Mouse (Mus musculus) left cerebral cortex, postnatal 14 days (tissue): ENCODE results near the gene Matk. TPM values are rescaled to one million over a fixed set of nuclear protein-coding genes. Genes with fewer than 3 reads are reported as not detected.

Source experiments
- DNase-seq, 2 experiments: peaks; one replicate each; pipeline ENCODE4 v3.0.0; 2021 to 2022; ENCODE audit warnings: low spot score in 2 of 2, mixed read lengths in 1 of 2
- intact Hi-C: fragments of 180-260 bp; cut with DNase I; formaldehyde crosslinking; loops from one replicate; pipeline ENCODE4 v1.15.1; 2025
- total RNA-seq, 2 experiments: library from RNA; stranded (reverse); gene quantifications; 2 replicates each; pipeline ENCODE4 v1.2.3; 2021

The Matk gene
- total RNA-seq, 2 experiments from 2014 or later = 226 to 227 TPM

DNA sequence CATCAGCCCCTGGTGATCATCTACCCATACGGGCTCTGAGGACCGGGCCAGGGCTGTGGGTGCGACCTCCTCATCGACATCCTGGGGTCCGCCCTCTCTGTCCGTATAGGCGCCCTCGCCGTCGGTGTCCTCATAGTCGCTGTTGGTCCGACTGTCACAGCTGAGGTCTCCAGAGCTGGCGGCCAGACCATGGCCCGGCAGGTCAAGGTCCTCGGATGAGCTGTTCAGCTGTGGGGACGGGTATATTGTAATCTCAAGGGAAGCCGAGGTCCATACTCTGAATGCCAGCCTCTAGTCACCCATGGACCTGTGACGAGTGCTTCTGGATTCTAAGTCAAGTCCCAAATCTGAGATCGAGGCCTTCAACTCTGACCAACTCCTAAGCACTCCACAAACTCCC, 21.1 kb downstream of the Matk start:
- no peak for DNase-seq
- intact Hi-C loops = no loop called here

GRCm38 (mm10) chr10:81277676-81278075, 24.9 kb downstream of the Matk start:
- DNase-seq = no peak
- intact Hi-C loops = no loop called here

DNA sequence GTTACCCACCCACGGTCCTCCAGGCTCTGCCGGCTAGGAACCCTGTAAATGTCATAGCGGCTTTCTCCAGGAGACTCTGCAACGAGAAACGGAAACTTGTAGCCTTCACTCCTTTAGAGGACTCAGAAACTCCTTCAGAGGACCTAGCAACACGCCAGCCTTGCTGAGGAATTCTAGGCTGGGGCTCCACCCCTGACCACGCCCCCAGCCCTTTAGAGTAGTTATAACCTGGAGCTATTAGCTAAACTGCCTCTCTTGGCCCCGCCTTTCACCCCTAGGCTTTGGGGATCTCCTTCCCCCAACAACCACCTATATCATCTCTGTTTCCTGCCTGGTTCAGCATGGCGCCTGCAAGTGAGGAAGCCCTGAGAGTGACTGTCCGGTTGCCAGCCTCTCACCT, 26.8 kb downstream of the Matk start:
- DNase-seq = no peak
- intact Hi-C loops = no loop called here

- intact Hi-C loops = no loop called here
- DNase-seq = no peak
These were observed 31.5 kb downstream of the Matk start for GRCm38 (mm10) chr10:81284189-81284588.

- intact Hi-C loops = loop anchor here (5.0 kb wide), 2 partner anchors 63 to 168 kb away; no protein-coding TSS in a partner anchor
- no peak for DNase-seq
These were observed 32.0 kb downstream of the Matk start for GRCm38 (mm10) chr10:81284719-81285118.

- peak; percentile 81 to 86 for DNase-seq
- intact Hi-C loops = loop anchor here (5.0 kb wide), 2 partner anchors 61 to 166 kb away; no protein-coding TSS in a partner anchor
These were observed 33.1 kb downstream of the Matk start for GRCm38 (mm10) chr10:81285694-81286450.

DNA sequence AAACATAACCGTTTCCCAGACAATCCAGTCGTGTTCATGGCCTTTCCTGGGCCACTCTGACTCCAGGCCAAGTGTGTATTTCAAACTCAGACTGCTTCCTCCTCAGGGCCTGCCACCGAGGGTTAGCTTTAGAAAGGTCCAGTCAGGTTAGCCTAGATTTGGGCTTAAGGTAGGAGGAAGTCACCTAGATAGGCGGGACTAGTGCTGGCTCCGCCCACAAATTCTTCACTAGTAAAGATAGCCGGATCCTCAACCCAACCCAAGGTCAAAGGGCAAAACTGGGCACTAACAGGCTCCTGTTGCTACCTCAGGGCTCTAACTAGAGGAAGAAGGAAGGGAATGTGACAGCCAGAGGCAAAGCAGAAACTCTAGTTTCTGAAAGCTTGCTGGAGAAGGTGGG, 33.9 kb downstream of the Matk start:
- DNase-seq = no peak
- intact Hi-C loops = loop anchor here (5.0 kb wide), 2 partner anchors 61 to 166 kb away; no protein-coding TSS in a partner anchor

DNA sequence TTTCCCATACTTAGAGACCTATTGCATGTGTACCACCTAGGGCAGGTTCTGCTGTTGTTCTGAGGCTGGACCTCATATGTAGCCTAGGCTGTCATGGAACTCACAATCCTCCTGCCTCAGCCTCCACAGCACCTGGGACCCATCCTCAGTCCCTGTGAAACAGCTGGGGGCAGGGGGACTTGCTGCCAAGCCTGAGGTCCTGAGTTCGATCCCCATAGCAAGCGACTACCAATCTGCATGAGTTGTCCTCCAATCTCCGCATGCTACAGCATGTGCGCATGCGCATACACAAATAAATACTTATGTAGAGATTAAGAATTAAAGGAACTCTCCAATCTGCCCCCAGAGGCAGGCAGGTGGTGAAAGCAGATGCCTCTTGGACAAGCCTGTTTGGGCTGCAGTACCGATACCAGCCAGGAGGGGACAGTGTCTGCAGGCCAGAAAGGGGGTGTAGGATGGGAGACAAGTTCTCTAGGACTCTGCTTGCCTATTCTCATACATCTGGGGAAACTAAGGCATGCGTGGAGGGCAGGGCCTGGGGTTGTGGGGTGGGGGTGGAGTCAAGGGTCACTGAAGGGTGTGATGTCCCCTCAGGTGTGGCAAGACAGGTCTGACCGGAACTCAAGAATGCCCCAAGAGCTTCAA, 34.9 kb downstream of the Matk start:
- intact Hi-C loops = loop anchor here (5.0 kb wide), 2 partner anchors 60 to 165 kb away; no protein-coding TSS in a partner anchor
- DNase-seq = no peak

DNA sequence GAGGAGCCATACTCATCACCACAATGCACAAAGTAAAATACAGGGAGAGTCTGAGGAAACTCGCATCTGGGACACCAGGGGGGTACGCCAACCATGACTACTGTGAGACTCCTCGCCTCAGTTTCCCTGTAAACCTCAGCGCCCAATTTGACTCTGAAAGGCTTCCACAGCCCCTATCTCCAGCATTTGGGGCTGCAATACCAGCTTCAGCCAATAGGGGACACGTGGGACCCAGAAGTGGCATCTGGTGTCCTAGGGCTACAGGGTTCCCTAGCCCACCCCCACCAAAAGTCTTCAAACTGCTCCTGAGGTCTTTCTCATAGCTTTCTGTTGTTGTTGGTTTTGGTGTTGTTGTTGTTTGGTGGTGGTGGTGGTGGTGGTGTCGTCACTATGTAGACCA, 35.9 kb downstream of the Matk start:
- DNase-seq = no peak
- intact Hi-C loops = loop anchor here (5.0 kb wide), 2 partner anchors 59 to 164 kb away; no protein-coding TSS in a partner anchor

DNA sequence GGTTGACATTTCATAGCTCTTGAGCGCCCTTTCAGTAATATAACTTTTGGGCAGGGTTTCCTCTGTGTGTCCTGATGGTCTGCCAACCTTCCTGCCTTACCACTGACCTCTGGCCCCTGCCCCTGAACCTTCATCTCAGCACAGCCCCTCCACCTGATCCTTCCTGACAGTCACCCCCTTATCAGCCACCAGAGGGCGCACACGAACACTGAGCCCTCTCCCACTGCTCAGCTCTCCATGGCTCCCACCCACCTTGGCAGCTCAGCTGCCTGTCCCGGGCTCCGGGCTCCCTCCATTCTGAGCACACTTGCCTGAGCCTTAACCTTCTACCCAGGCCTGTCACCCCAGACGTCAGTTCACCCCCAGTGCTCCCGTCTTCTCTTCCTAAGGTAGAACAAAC, 36.5 kb downstream of the Matk start:
- intact Hi-C loops = loop anchor here (5.0 kb wide), 2 partner anchors 58 to 163 kb away; no protein-coding TSS in a partner anchor

GRCm38 (mm10) chr10:81289811-81290210, 37.1 kb downstream of the Matk start:
- no peak for DNase-seq
- intact Hi-C loops = loop anchor here (5.0 kb wide), 2 partner anchors 57 to 162 kb away; no protein-coding TSS in a partner anchor

More for the DNA sequence above, 36.5 kb downstream of the Matk start:
- DNase-seq = peak; percentile 68 to 76

- no peak for DNase-seq
- intact Hi-C loops = no loop called here
These were observed 38.1 kb downstream of the Matk start for GRCm38 (mm10) chr10:81290698-81291460.

GRCm38 (mm10) chr10:81291511-81292104, 38.9 kb downstream of the Matk start, which contains the start of gene Tjp3:
Gene Tjp3, minus strand, starts transcription at chr10:81291581.
- no peak for DNase-seq
- intact Hi-C loops = no loop called here

- peak; percentile 100 for DNase-seq
- intact Hi-C loops = no loop called here
These were observed 40.0 kb downstream of the Matk start, which contains the start of gene Pip5k1c for GRCm38 (mm10) chr10:81292554-81293333. Gene Pip5k1c, plus strand, starts transcription at chr10:81292963.

GRCm38 (mm10) chr10:81293334-81294030, 40.7 kb downstream of the Matk start:
- intact Hi-C loops = no loop called here
- DNase-seq = no peak

GRCm38 (mm10) chr10:81294442-81294841, 41.7 kb downstream of the Matk start:
- intact Hi-C loops = no loop called here
- DNase-seq = no peak

- intact Hi-C loops = no loop called here
- DNase-seq = peak in 1 of 2 experiments; percentile 73
These were observed 42.5 kb downstream of the Matk start for GRCm38 (mm10) chr10:81295185-81295584.

DNA sequence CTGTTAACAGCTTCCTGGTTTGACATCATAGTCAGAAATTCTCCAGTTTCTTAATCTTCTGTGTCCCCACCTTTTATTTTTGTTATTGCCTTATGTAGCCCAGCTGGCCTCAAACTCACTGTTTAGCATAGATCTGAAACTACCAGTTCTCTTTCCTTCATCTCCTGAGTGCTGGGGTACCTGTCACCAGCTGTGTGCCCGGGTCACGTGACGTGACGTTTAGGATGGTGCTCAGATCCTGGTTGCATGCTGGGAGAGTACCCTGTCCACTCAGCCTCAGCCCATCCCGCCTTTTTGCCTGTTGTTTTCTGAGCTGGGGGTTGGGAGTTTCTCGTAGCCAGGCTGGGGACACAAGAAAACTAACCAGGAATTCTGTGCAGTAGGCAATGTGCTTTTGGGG, 44.5 kb downstream of the Matk start:
- no peak for DNase-seq
- intact Hi-C loops = no loop called here
